Mouse (Mus musculus) thymus, adult 2 months (tissue): ENCODE measurements around the gene Slc4a1.
"Not testable (repeated sequence)": the region's sequence is repeated elsewhere in the genome, so short reads cannot be mapped to it uniquely, and the experiment has no call there.

Experiments used
- CTCF ChIP-seq: fragments of 200-500 bp; IDR thresholded peaks from 2 replicates; pipeline ENCODE4 v1.5.1; 2012; ENCODE audit warnings: mild to moderate bottlenecking, control low read depth, low read length, moderate library complexity, borderline replicate concordance; ENCODE audit not compliant: control insufficient read depth, poor library complexity, insufficient read depth; ENCODE audit errors: extremely low read depth
- POLR2A ChIP-seq: fragments of 200-500 bp; IDR thresholded peaks from 2 replicates; pipeline ENCODE4 v1.6.1; 2012; ENCODE audit warnings: mild to moderate bottlenecking, low read length, control low read depth, moderate library complexity; ENCODE audit not compliant: control insufficient read depth, poor library complexity, insufficient read depth; ENCODE audit errors: extremely low read depth

DNA sequence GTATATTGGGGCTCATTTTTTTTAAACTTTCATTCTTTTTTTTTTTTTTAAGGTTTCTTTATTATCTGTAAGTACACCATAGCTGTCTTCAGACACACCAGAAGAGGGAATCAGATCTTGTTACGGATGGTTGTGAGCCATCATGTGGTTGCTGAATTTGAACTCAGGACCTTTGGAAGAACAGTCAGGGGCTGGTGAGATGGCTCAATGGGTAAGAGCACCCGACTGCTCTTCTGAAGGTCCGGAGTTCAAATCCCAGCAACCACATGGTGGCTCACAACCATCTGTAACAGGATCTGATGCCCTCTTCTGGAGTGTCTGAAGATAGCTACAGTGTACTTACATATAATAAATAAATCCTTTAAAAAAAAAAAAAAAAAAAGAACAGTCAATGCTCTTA is 44.3 kb upstream of the Slc4a1 start:
- TF ChIP-seq POLR2A, CTCF: not testable (repeated sequence)
